Mouse (Mus musculus) forebrain, postnatal 0 days (tissue): ENCODE results near the gene Col6a2. TPM values are rescaled to one million over a fixed set of nuclear protein-coding genes. Genes with fewer than 3 reads are reported as not detected.
A peak's percentile ranks its signal among the peaks of the same experiment; 100 is the strongest.

Source experiments
- ATAC-seq: fragments of 200-750 bp; cut with Nextera tagmentation; 2 replicates; pipeline ENCODE4 v1.8.0; 2017; ENCODE audit warnings: mild to moderate bottlenecking, moderate library complexity
- DNase-seq: peaks from one replicate; pipeline ENCODE4 v3.0.0-alpha.2; 2015
- H3K27ac ChIP-seq: fragments of 300-500 bp; sonication (generic); 2 replicates; pipeline ENCODE4 v1.5.1; 2014; ENCODE audit warnings: low read depth, mild to moderate bottlenecking, antibody characterized with exemption, low read length, moderate library complexity, mixed read lengths
- H3K27me3 ChIP-seq: fragments of 300-500 bp; sonication (generic); 2 replicates; pipeline ENCODE4 v1.6.1; 2014; ENCODE audit warnings: mild to moderate bottlenecking, low read length, mixed read lengths; ENCODE audit not compliant: insufficient read depth
- H3K36me3 ChIP-seq: fragments of 300-500 bp; sonication (generic); 2 replicates; pipeline ENCODE4 v1.6.1; 2014; ENCODE audit warnings: mild to moderate bottlenecking, moderate library complexity; ENCODE audit not compliant: insufficient read depth
- H3K4me1 ChIP-seq: fragments of 300-500 bp; sonication (generic); 2 replicates; pipeline ENCODE4 v1.6.1; 2014; ENCODE audit warnings: antibody characterized with exemption; ENCODE audit not compliant: insufficient read depth
- H3K4me2 ChIP-seq: fragments of 300-500 bp; sonication (generic); 2 replicates; pipeline ENCODE4 v1.6.1; 2014; ENCODE audit warnings: low read depth, mild to moderate bottlenecking, moderate library complexity
- H3K4me3 ChIP-seq: fragments of 300-500 bp; sonication (generic); 2 replicates; pipeline ENCODE4 v1.5.1; 2014; ENCODE audit warnings: low read depth, low read length, mixed read lengths
- H3K9ac ChIP-seq: fragments of 300-500 bp; sonication (generic); 2 replicates; pipeline ENCODE4 v1.6.1; 2014; ENCODE audit warnings: mild to moderate bottlenecking
- H3K9me3 ChIP-seq: fragments of 300-500 bp; sonication (generic); 2 replicates; pipeline ENCODE4 v1.6.1; 2016; ENCODE audit warnings: low read length
- CTCF ChIP-seq: sonication (generic); IDR thresholded peaks from 2 replicates; pipeline ENCODE4 v1.5.1; 2016; ENCODE audit warnings: antibody characterized with exemption, control low read depth, low read depth
- WGBS: fragments of 180-500 bp; shearing (Covaris S2); extraction: QIAGEN DNeasy Blood & Tissue Kit; methylation state at CpG from one replicate; pipeline ENCODE4 v1.1.7; 2014; 5-methylcytosine and 5-hydroxymethylcytosine counted together
- polyA plus RNA-seq: library from polyadenylated mRNA; unstranded; fragments of >200 nt; fragmentation: Nextera tagmentation; extraction: Ambion mirVana; gene quantifications from 2 replicates; pipeline ENCODE4 v1.2.1, GENCODE M21; 2015
- total RNA-seq: library from RNA; depleted of rRNA; stranded (reverse); fragments of >200 nt; gene quantifications from 2 replicates; pipeline ENCODE4 v1.2.3, GENCODE M21; 2014

Col6a2 gene
- total and polyA plus RNA-seq, 2 experiments from 2014 or later: 11.6 to 21.5 TPM

DNA sequence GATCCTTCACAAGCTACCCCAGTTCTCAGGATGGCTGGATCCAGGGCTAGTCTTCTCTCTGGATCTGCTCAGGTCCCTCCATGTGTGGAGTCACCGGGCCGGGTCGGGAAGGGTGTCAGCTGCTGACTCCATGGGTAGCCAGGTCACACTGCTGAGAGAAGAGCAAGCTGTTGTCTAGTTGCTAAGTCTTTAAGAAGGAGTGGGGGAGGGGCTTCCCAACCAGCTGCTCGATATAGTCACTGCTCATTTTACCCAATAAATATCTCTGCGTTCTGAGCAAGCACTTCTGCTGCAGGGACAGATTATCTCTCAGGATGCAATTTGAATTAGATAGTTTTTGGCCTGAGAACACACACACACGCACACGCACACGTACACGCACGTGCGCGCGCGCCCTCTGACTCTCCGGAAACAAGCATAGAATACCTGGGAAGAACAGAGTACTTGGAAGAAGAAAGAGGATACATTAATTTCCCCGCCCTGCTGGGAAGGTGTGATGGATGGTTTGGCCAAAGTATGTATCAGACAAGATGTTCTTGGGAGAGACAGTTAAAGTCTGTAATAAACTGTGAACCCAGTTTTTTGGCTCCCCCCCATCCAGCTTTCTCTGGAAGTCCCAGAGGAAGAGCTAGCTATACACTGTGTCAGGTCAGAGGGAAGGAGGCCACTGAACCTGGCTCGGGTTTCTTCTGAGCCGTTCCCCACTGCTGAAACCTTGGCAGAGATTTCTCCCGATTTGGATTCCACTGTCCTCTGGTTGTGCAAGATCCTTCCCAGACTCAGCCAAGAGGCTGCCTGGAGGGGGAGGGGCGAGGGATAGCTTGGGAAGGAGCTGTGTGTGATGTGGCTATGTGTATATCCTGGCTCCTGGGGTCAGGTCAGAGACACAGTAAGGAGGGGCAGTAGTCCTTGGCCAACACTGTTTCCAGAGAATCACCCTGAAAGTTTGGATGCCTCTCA lies 41.0 kb upstream of the Col6a2 start:
- H3K4me3 ChIP-seq: no peak overlapping the region
- WGBS: 84% methylated on average over 20 of the region's 20 CpGs
- no peaks in the 10 kb centered on the region for H3K36me3 ChIP-seq
- no peak overlapping the region for H3K27ac ChIP-seq
- DNase-seq (no peak), ATAC-seq (no peak)
- H3K9me3 ChIP-seq: peaks cover 7% of the 10 kb centered on the region; the same call in 1 of the 2 replicates
- no peaks in the 10 kb centered on the region for H3K4me1 ChIP-seq
- TF ChIP-seq CTCF: no peak
- no peak overlapping the region for H3K4me2 ChIP-seq
- H3K9ac ChIP-seq: no peak overlapping the region
- H3K27me3 ChIP-seq: no peaks in the 10 kb centered on the region

GRCm38 (mm10) chr10:76653345-76654336 lies 30.2 kb upstream of the Col6a2 start:
- peak; percentile 43 for ATAC-seq

GRCm38 (mm10) chr10:76650662-76651342 lies 27.4 kb upstream of the Col6a2 start:
- 81% methylated on average over 12 of the region's 12 CpGs for WGBS
- DNase-seq (no peak), ATAC-seq (no peak)
- H3K4me1 ChIP-seq: no peaks in the 10 kb centered on the region
- no peaks in the 10 kb centered on the region for H3K27me3 ChIP-seq
- no peak overlapping the region for H3K4me3 ChIP-seq
- no peak for TF ChIP-seq CTCF
- no peak overlapping the region for H3K9ac ChIP-seq
- no peak overlapping the region for H3K27ac ChIP-seq
- H3K9me3 ChIP-seq: no peaks in the 10 kb centered on the region
- no peak overlapping the region for H3K4me2 ChIP-seq
- no peaks in the 10 kb centered on the region for H3K36me3 ChIP-seq

More at GRCm38 (mm10) chr10:76653345-76654336, 30.2 kb upstream of the Col6a2 start:
- DNase-seq: no peak
- Histone ChIP-seq H3K27ac (no peak overlapping the region), H3K4me1 (no peaks in the 10 kb centered on the region), H3K4me3 (no peak overlapping the region), H3K27me3 (no peaks in the 10 kb centered on the region), H3K9ac (no peak overlapping the region), H3K36me3 (no peaks in the 10 kb centered on the region), H3K9me3 (no peaks in the 10 kb centered on the region), H3K4me2 (no peak overlapping the region)
- 71% methylated on average over 11 of the region's 11 CpGs for WGBS
- no peak for TF ChIP-seq CTCF

DNA sequence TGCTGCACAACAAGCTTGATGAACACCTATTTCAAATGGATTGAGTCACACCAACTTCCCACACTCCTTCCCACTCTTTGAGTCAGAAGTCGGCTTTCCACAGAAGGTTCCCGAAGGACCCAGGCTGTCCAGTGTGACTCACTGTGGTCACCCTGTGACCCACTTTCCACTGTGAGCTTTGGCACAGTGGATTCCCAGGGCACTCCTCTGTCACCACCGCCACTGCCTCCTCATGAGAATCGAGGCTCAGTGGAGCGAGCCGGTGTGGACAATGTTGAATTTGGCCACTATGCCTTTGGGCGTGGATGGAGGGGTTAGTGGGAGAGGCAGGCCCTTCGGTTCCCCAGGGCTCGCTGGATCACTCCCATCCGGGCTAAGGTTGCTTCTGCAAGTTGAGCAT lies 25.3 kb upstream of the Col6a2 start:
- no peaks in the 10 kb centered on the region for H3K27me3 ChIP-seq
- no peak for TF ChIP-seq CTCF
- no peaks in the 10 kb centered on the region for H3K4me1 ChIP-seq
- no peaks in the 10 kb centered on the region for H3K9me3 ChIP-seq
- no peak overlapping the region for H3K4me3 ChIP-seq
- DNase-seq (no peak), ATAC-seq (no peak)
- WGBS: 91% methylated on average over 10 of the region's 10 CpGs
- H3K27ac ChIP-seq: no peak overlapping the region
- no peak overlapping the region for H3K9ac ChIP-seq
- H3K4me2 ChIP-seq: no peak overlapping the region
- H3K36me3 ChIP-seq: no peaks in the 10 kb centered on the region

GRCm38 (mm10) chr10:76647390-76647789 lies 24.0 kb upstream of the Col6a2 start:
- Histone ChIP-seq H3K9me3 (no peaks in the 10 kb centered on the region), H3K4me1 (no peaks in the 10 kb centered on the region), H3K9ac (no peak overlapping the region), H3K27me3 (no peaks in the 10 kb centered on the region), H3K4me2 (no peak overlapping the region), H3K36me3 (no peaks in the 10 kb centered on the region), H3K4me3 (no peak overlapping the region), H3K27ac (no peak overlapping the region)
- 69% methylated on average over 3 of the region's 3 CpGs for WGBS
- no peak for TF ChIP-seq CTCF
- ATAC-seq (no peak), DNase-seq (no peak)

GRCm38 (mm10) chr10:76645686-76646085 lies 22.3 kb upstream of the Col6a2 start:
- TF ChIP-seq CTCF: no peak
- Histone ChIP-seq H3K27me3 (no peaks in the 10 kb centered on the region), H3K4me3 (no peak overlapping the region), H3K9me3 (no peaks in the 10 kb centered on the region), H3K4me1 (no peaks in the 10 kb centered on the region), H3K4me2 (no peak overlapping the region), H3K27ac (no peak overlapping the region), H3K9ac (no peak overlapping the region), H3K36me3 (no peaks in the 10 kb centered on the region)
- DNase-seq (no peak), ATAC-seq (no peak)
- WGBS: 76% methylated on average over 4 of the region's 4 CpGs
